Mouse (Mus musculus): ENCODE results near the gene Gm20458.

GRCm38 (mm10) chr2:164500511-164500910 lies 39.7 kb downstream of the Gm20458 start:
- TF ChIP-seq CTCF (IDR thresholded peaks at IDR 0.05; ENCODE audit: insufficient read depth, low read depth, low read length) (no peak), POLR2A (IDR thresholded peaks at IDR 0.05; ENCODE audit: insufficient read depth, low read depth, low read length) (no peak)

Measured in olfactory bulb, adult 2 months (tissue).